Mouse (Mus musculus) liver, embryonic 13.5 days (tissue): ENCODE data around the gene Polr1d. TPM values are rescaled to one million over a fixed set of nuclear protein-coding genes. Genes with fewer than 3 reads are reported as not detected.

Experiments used
- ATAC-seq: fragments of 200-750 bp; cut with Nextera tagmentation; 2 replicates; pipeline ENCODE4 v1.8.0; 2017; ENCODE audit warnings: low read depth, mild to moderate bottlenecking, moderate number of reproducible peaks, moderate library complexity
- DNase-seq: peaks from one replicate; pipeline ENCODE4 v3.0.0; 2022
- H3K27ac ChIP-seq: fragments of 300-500 bp; sonication (generic); 2 replicates; pipeline ENCODE4 v1.5.1; 2015; ENCODE audit warnings: moderate library complexity, mild to moderate bottlenecking, inconsistent platforms
- H3K27me3 ChIP-seq: fragments of 300-500 bp; sonication (generic); 2 replicates; pipeline ENCODE4 v1.6.1; 2015; ENCODE audit warnings: mild to moderate bottlenecking, inconsistent platforms
- H3K36me3 ChIP-seq: fragments of 300-500 bp; sonication (generic); 2 replicates; pipeline ENCODE4 v1.6.1; 2015; ENCODE audit warnings: mild to moderate bottlenecking, inconsistent platforms
- H3K4me1 ChIP-seq: fragments of 300-500 bp; sonication (generic); replicated peaks from 2 replicates; pipeline ENCODE4 v1.6.1; 2015; ENCODE audit warnings: inconsistent platforms
- H3K4me2 ChIP-seq: fragments of 300-500 bp; sonication (generic); 2 replicates; pipeline ENCODE4 v1.6.1; 2015; ENCODE audit warnings: inconsistent platforms, mild to moderate bottlenecking, moderate library complexity
- H3K4me3 ChIP-seq: fragments of 300-500 bp; sonication (generic); replicated peaks from 2 replicates; pipeline ENCODE4 v1.5.1; 2015; ENCODE audit warnings: mild to moderate bottlenecking, inconsistent platforms
- H3K9ac ChIP-seq: fragments of 300-500 bp; sonication (generic); 2 replicates; pipeline ENCODE4 v1.6.1; 2015; ENCODE audit warnings: mild to moderate bottlenecking, inconsistent platforms
- H3K9me3 ChIP-seq: fragments of 300-500 bp; sonication (generic); replicated peaks from 2 replicates; pipeline ENCODE4 v1.6.1; 2016; ENCODE audit warnings: inconsistent platforms
- WGBS: fragments of 180-500 bp; shearing (Covaris S2); methylation state at CpG from one replicate; pipeline ENCODE4 v1.1.7; 2015; ENCODE audit not compliant: insufficient replicate concordance; 5-methylcytosine and 5-hydroxymethylcytosine counted together
- polyA plus RNA-seq: library from polyadenylated mRNA; unstranded; fragments of >200 nt; fragmentation: Nextera tagmentation; extraction: Ambion mirVana; gene quantifications from 2 replicates; pipeline ENCODE4 v1.2.1, GENCODE M21; 2015

Polr1d gene
- polyA plus RNA-seq, 1 experiment from 2014 or later, result 112 TPM

DNA sequence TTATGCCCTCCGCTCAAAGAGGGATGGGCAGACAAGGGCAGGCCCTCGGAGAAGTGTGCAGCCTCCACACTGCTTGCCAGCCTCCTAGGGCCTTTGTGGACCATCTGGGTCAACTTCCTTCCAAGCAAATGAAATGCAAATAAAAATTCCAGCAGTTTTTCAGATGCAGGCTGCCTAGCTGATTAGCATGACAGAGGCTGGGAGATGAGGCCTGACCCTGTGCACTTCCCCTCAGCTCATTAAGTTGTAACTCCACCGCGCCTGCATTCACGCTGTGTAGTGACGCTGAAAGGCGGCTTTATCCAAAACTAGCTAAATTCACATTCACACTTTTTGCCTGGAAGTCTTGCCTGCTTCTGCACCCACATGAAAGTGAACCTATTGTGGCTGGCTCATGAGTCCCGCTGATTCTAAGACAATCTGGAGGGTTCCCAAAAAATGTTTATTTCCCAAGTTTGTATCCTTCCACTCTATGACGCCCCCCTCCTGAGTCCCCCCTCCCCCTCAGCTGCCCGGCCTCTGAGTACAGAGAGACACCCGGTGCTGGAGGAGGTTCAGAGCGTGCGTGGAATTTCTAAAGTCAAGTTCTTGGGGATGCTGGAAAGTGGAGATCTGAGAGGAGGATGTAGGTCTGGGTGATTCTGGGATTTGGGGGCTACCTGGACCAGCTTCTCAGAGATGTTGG is 78.7 kb downstream of the Polr1d start:
- H3K27me3 ChIP-seq, result peaks cover 18% of the 10 kb centered on the region
- H3K4me3 ChIP-seq, result no peak overlapping the region
- 25% methylated on average over 13 of the region's 13 CpGs for WGBS
- H3K9ac ChIP-seq, result no peak overlapping the region
- H3K4me1 ChIP-seq, result no peaks in the 10 kb centered on the region
- no peak overlapping the region for H3K27ac ChIP-seq
- H3K4me2 ChIP-seq, result no peak overlapping the region
- ATAC-seq (no peak), DNase-seq (no peak)
- H3K36me3 ChIP-seq, result no peaks in the 10 kb centered on the region
- H3K9me3 ChIP-seq, result no peaks in the 10 kb centered on the region

DNA sequence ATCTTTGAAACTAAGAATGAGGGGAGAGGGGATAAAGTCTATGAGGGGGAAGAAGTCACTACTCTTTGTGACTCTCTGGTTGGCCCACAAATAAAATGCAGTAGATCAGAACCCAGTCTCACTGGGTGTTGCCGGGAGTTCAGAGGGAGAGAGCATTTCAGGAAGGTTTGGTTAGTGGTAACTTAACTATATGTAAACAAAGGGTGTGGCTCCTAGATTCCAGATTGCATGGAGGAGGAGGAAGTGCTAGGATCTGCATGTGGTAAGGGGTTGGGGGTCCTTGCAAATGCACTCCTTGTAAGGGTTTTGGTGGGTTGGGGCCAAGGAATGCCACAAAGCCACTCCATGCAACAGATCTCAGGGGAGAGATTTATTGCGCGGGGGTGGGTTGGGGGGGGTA is 79.5 kb downstream of the Polr1d start:
- no peaks in the 10 kb centered on the region for H3K36me3 ChIP-seq
- DNase-seq, result no peak
- H3K27ac ChIP-seq, result no peak overlapping the region
- WGBS, result 21% methylated on average over 3 of the region's 3 CpGs
- H3K4me2 ChIP-seq, result no peak overlapping the region
- H3K9ac ChIP-seq, result no peak overlapping the region
- H3K9me3 ChIP-seq, result no peaks in the 10 kb centered on the region
- no peak overlapping the region for H3K4me3 ChIP-seq
- H3K27me3 ChIP-seq, result peaks cover 18% of the 10 kb centered on the region
- no peak for ATAC-seq
- no peaks in the 10 kb centered on the region for H3K4me1 ChIP-seq

DNA sequence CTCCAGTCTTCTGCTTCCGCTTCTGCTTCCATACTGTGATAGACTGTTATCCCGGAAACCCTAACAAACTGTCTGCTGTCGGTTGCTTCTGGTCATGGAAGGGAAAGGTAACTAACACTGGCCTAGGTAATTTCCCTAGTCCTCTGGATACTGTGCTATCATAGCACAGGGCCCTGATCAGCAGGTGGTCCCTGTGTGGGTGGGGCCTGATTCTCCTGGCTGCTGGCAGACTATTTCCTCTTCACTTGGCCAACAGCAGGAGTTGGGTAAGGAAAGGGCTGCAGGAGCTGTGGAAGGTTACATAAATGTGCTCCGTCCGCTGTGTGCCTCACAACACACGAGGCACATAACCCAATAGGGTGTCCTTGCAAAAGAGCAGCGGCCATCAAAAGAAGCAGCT is 80.6 kb downstream of the Polr1d start:
- no peak overlapping the region for H3K9ac ChIP-seq
- no peak overlapping the region for H3K4me2 ChIP-seq
- H3K4me3 ChIP-seq, result no peak overlapping the region
- DNase-seq (no peak), ATAC-seq (no peak)
- H3K4me1 ChIP-seq, result no peaks in the 10 kb centered on the region
- no peaks in the 10 kb centered on the region for H3K36me3 ChIP-seq
- no peak overlapping the region for H3K27ac ChIP-seq
- 53% methylated on average over 7 of the region's 7 CpGs for WGBS
- no peaks in the 10 kb centered on the region for H3K9me3 ChIP-seq
- peaks cover 18% of the 10 kb centered on the region for H3K27me3 ChIP-seq

DNA sequence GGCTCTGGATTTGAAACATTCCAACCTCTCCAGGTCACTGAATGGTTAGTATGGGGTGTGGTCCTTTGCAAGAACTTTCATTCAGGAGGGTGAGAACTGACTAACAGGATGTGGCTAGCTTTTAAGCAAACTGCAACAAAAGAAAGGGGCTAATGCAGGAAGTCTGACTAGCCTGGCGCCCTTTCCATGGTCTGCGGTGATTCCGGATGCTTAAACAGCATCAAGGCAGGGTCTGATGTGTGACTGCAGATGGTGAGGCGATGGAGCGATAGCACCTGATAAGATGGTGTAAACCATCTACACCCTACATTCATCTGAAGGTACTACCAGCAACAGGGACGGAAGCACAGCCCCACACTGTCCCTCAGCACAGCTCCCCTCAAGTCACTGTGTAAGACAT is 82.5 kb downstream of the Polr1d start:
- H3K9me3 ChIP-seq, result no peaks in the 10 kb centered on the region
- no peak overlapping the region for H3K9ac ChIP-seq
- no peak for DNase-seq
- no peaks in the 10 kb centered on the region for H3K4me1 ChIP-seq
- WGBS, result 33% methylated on average over 6 of the region's 6 CpGs
- H3K36me3 ChIP-seq, result no peaks in the 10 kb centered on the region
- H3K27me3 ChIP-seq, result peaks cover 18% of the 10 kb centered on the region
- H3K27ac ChIP-seq, result no peak overlapping the region
- no peak overlapping the region for H3K4me2 ChIP-seq
- H3K4me3 ChIP-seq, result no peak overlapping the region
- no peak for ATAC-seq

DNA sequence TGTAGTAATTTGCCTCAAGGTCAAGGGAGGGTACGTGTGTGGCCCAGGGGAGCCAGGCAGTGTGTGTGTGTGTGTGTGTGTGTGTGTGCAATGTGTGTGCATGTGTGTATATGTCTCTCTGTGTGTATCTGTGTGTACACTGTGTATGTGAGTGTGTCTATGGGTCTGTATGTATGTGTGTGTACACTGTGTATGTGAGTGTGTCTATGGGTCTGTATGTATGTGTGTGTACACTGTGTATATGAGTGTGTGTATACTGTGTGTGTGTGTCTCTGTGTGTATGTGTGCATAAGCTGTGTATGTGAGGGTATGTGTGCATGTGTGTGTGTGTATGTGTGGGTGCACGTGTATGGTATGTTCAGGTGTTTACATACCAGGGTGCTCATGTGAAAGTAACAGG is 82.9 kb downstream of the Polr1d start:
- Histone ChIP-seq H3K9me3 (no peaks in the 10 kb centered on the region), H3K4me3 (no peak overlapping the region), H3K4me2 (no peak overlapping the region), H3K9ac (no peak overlapping the region), H3K4me1 (no peaks in the 10 kb centered on the region), H3K27ac (no peak overlapping the region), H3K27me3 (peaks cover 17% of the 10 kb centered on the region), H3K36me3 (no peaks in the 10 kb centered on the region)
- DNase-seq, result no peak
- WGBS, result 34% methylated on average over 2 of the region's 2 CpGs
- ATAC-seq, result no peak

Other genes starting within 250 kb of the Polr1d start
- gene Rpl21, start 244.2 kb upstream of the Polr1d start, polyA plus RNA-seq, result 460 and 482 TPM in 2 replicates
- gene Rasl11a, start 232.0 kb upstream of the Polr1d start, polyA plus RNA-seq, result 2.9 and 3.1 TPM in 2 replicates
- gene Gtf3a, start 128.4 kb upstream of the Polr1d start, polyA plus RNA-seq, result 77.0 and 84.6 TPM in 2 replicates
- gene Mtif3, start 113.2 kb upstream of the Polr1d start, polyA plus RNA-seq, result 14.7 and 15.3 TPM in 2 replicates
- gene Lnx2, start 464 bp upstream of the Polr1d start, polyA plus RNA-seq, result 3.3 and 5.2 TPM in 2 replicates
- gene Gsx1, start 111.6 kb downstream of the Polr1d start, polyA plus RNA-seq, result not detected in 2 replicates
- 0.16 TPM in 1 of 2 replicates, not detected in the other for gene Pdx1, start 192.9 kb downstream of the Polr1d start, polyA plus RNA-seq
- gene Cdx2, start 230.2 kb downstream of the Polr1d start, polyA plus RNA-seq, result not detected in 2 replicates
- 0.30 and 0.48 TPM in 2 replicates for gene Urad, start 245.4 kb downstream of the Polr1d start, polyA plus RNA-seq